Mouse (Mus musculus) ES-E14 (cell line): ENCODE data around the gene Tmcc2. TPM values are rescaled to one million over a fixed set of nuclear protein-coding genes. Genes with fewer than 3 reads are reported as not detected.
A peak's percentile ranks its signal among the peaks of the same experiment; 100 is the strongest.

Source experiments
- DNase-seq: peaks from one replicate; pipeline ENCODE4 v3.0.0-alpha.2; 2013; ENCODE audit warnings: low read depth, low spot score
- H3K27ac ChIP-seq: 2 replicates; pipeline ENCODE4 v1.5.1; 2012; ENCODE audit warnings: low read depth, mild to moderate bottlenecking, low read length, moderate library complexity, mixed read lengths; ENCODE audit not compliant: poor library complexity, insufficient read depth, severe bottlenecking
- H3K36me3 ChIP-seq: 2 replicates; pipeline ENCODE4 v1.6.1; 2012; ENCODE audit warnings: mild to moderate bottlenecking, low read length, moderate library complexity, mixed read lengths; ENCODE audit not compliant: control insufficient read depth, poor library complexity, insufficient read depth, severe bottlenecking
- H3K4me1 ChIP-seq, 2 experiments: fragments of 150-350 bp in 1 of 2; sonication (generic) in 1 of 2; 2 replicates each; pipeline ENCODE4 v1.6.1; 2012; ENCODE audit warnings: low read length in 2 of 2, mild to moderate bottlenecking in 1 of 2, mixed read lengths in 1 of 2; ENCODE audit not compliant: control insufficient read depth in 2 of 2, insufficient read depth in 2 of 2, poor library complexity in 1 of 2
- H3K4me3 ChIP-seq, 2 experiments: fragments of 150-350 bp in 1 of 2; sonication (generic) in 1 of 2; 2 replicates each; pipeline ENCODE4 v1.5.1; 2012; ENCODE audit warnings: low read length in 2 of 2, low read depth in 1 of 2, mild to moderate bottlenecking in 1 of 2, mixed read lengths in 1 of 2; ENCODE audit not compliant: insufficient read depth in 1 of 2, poor library complexity in 1 of 2, severe bottlenecking in 1 of 2
- H3K9ac ChIP-seq: 2 replicates; pipeline ENCODE4 v1.6.1; 2012; ENCODE audit warnings: low read depth, mild to moderate bottlenecking, low read length, mixed read lengths; ENCODE audit not compliant: poor library complexity, insufficient read depth, severe bottlenecking
- H3K9me3 ChIP-seq: fragments of 150-350 bp; sonication (generic); 2 replicates; pipeline ENCODE4 v1.6.1; 2012; ENCODE audit warnings: low read depth, mild to moderate bottlenecking, low read length; ENCODE audit not compliant: control insufficient read depth, insufficient read depth
- CHD2 ChIP-seq: IDR thresholded peaks from 2 replicates; pipeline ENCODE4 v1.6.1; 2014; ENCODE audit warnings: mild to moderate bottlenecking, low read depth, low read length, inconsistent platforms
- HCFC1 ChIP-seq: IDR thresholded peaks from 2 replicates; pipeline ENCODE4 v1.6.1; 2012; ENCODE audit warnings: low read length, inconsistent platforms, borderline replicate concordance; ENCODE audit not compliant: insufficient read depth
- MAFK ChIP-seq: IDR thresholded peaks from 2 replicates; pipeline ENCODE4 v1.6.1; 2014; ENCODE audit warnings: mild to moderate bottlenecking, low read depth, low read length, inconsistent platforms; ENCODE audit not compliant: insufficient read depth
- ZC3H11A ChIP-seq: IDR thresholded peaks from 2 replicates; pipeline ENCODE4 v1.6.1; 2012; ENCODE audit warnings: low read depth, mild to moderate bottlenecking, inconsistent platforms, low read length, borderline replicate concordance
- ZNF384 ChIP-seq: IDR thresholded peaks from 2 replicates; pipeline ENCODE4 v1.6.1; 2012; ENCODE audit warnings: low read depth, low read length, inconsistent platforms
- in situ Hi-C, 2 experiments: fragments of 600-800 bp; cut with MboI; formaldehyde crosslinking; loops; one replicate each; pipeline ENCODE4 v1.15.1; 2025; ENCODE audit warnings: low sequenced_read_pairs in 2 of 2, inconsistent platforms in 1 of 2; ENCODE audit not compliant: unreplicated experiment in 2 of 2
- total RNA-seq: library from RNA; depleted of rRNA; stranded (reverse); fragments of 300-350 nt; gene quantifications from 2 replicates; pipeline ENCODE4 v1.2.3, GENCODE M21; 2012

Gene Tmcc2
- total RNA-seq, 1 experiment: 7.9 TPM

DNA sequence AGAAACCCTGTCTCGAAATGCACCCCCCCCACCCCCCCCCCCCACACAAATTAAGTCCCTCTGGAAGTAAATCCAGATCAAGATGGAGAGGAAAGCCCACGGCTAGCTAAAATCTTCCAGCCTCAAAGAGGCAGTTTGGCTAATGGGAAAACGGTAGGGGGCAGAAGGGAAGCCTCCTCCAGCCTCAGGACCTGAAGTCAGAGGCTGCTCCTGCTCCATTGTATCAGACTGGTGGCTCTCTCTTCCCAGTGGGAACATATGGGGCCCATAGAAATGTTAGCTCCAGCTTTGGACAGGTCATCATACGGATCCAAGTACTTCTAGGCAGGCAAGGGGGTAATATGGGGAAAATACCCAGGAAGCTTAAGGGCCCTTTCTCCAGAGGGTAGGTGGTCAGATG is 25.4 kb downstream of the Tmcc2 start:
- Histone ChIP-seq H3K36me3 (peaks cover 4% of the 10 kb centered on the region; the same call in 1 of the 2 replicates), H3K9me3 (no peaks in the 10 kb centered on the region), H3K27ac (no peak overlapping the region), H3K9ac (no peak overlapping the region), H3K4me1 (peaks cover 0 to 12% of the 10 kb centered on the region in 2 experiments; a peak in 1 of 4 replicates), H3K4me3 (no peak overlapping the region)
- no peak for DNase-seq
- TF ChIP-seq MAFK: no peak
- TF ChIP-seq ZC3H11A: no peak
- in situ Hi-C loops: no loop called here

GRCm38 (mm10) chr1:132364896-132365557 is 26.1 kb downstream of the Tmcc2 start:
- H3K36me3 ChIP-seq: peaks cover 9% of the 10 kb centered on the region; the same call in 1 of the 2 replicates
- no peak overlapping the region for H3K27ac ChIP-seq
- no peaks in the 10 kb centered on the region for H3K9me3 ChIP-seq
- in situ Hi-C loops: no loop called here
- no peak for DNase-seq
- peaks cover 0 to 15% of the 10 kb centered on the region in 2 experiments; a peak in 1 of 4 replicates for H3K4me1 ChIP-seq
- no peak overlapping the region for H3K4me3 ChIP-seq
- TF ChIP-seq ZC3H11A (no peak), MAFK (peak; percentile 67; the same call in 1 of the 2 replicates), CHD2 (no peak), HCFC1 (no peak)
- H3K9ac ChIP-seq: no peak overlapping the region

- Histone ChIP-seq H3K36me3 (peaks cover 9% of the 10 kb centered on the region; the same call in 1 of the 2 replicates), H3K4me3 (no peak overlapping the region)
- in situ Hi-C loops: no loop called here
Observed at GRCm38 (mm10) chr1:132364388-132364787, 26.7 kb downstream of the Tmcc2 start.

GRCm38 (mm10) chr1:132361959-132362358 is 29.1 kb downstream of the Tmcc2 start:
- TF ChIP-seq ZNF384: no peak
- TF ChIP-seq CHD2: no peak
- no peak for TF ChIP-seq MAFK
- no peak for TF ChIP-seq HCFC1
- TF ChIP-seq ZC3H11A: no peak
- H3K4me3 ChIP-seq: no peak overlapping the region
- H3K27ac ChIP-seq: no peak overlapping the region
- DNase-seq: no peak
- H3K36me3 ChIP-seq: peaks cover 12% of the 10 kb centered on the region; the same call in 1 of the 2 replicates
- H3K4me1 ChIP-seq: peaks cover 0 to 18% of the 10 kb centered on the region in 2 experiments; a peak in 1 of 4 replicates
- H3K9ac ChIP-seq: no peak overlapping the region
- in situ Hi-C loops: no loop called here
- H3K9me3 ChIP-seq: no peaks in the 10 kb centered on the region

More at GRCm38 (mm10) chr1:132364388-132364787, 26.7 kb downstream of the Tmcc2 start:
- no peak for TF ChIP-seq ZNF384
- TF ChIP-seq ZC3H11A: no peak
- no peak for TF ChIP-seq CHD2
- no peak for TF ChIP-seq HCFC1
- DNase-seq: no peak
- no peak overlapping the region for H3K9ac ChIP-seq
- no peak overlapping the region for H3K27ac ChIP-seq
- H3K9me3 ChIP-seq: no peaks in the 10 kb centered on the region
- H3K4me1 ChIP-seq: peaks cover 0 to 15% of the 10 kb centered on the region in 2 experiments; a peak in 1 of 4 replicates

DNA sequence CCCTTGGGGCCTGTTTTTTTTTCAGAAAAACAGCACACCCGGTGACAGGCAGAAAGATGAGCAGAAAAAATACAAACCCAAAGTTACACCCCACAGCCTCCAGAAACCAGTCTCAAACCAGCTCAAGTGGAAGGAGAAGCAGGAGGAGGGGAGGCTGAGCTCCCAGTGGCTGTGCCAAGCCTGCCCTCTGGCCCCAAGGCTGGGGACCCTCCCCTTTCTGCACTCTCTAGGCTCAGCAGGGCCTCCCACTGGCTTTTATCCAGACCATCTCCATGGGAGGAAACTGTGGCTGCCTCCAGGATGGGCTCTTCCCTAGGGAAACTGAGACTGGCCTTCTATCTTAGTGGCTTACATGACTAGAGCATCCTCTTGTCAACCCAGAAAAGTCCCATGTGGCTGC is 34.2 kb downstream of the Tmcc2 start:
- H3K9ac ChIP-seq: no peak overlapping the region
- no peak for TF ChIP-seq CHD2
- no peak for TF ChIP-seq HCFC1
- TF ChIP-seq ZC3H11A: no peak
- no peak for TF ChIP-seq ZNF384
- TF ChIP-seq MAFK: no peak
- no peak overlapping the region for H3K4me3 ChIP-seq
- peaks cover 2 to 11% of the 10 kb centered on the region in 2 experiments; a peak in 2 of 4 replicates for H3K4me1 ChIP-seq
- no peak for DNase-seq
- peaks cover 12% of the 10 kb centered on the region; the same call in 1 of the 2 replicates for H3K36me3 ChIP-seq
- no peaks in the 10 kb centered on the region for H3K9me3 ChIP-seq
- H3K27ac ChIP-seq: no peak overlapping the region
- in situ Hi-C loops: loop anchor here in 1 of 2 experiments (5.0 kb wide), 1 partner anchor 50 kb away; no protein-coding TSS in a partner anchor
